Mouse (Mus musculus): Measurements from ENCODE around the gene Kcnq5. TPM values are rescaled to one million over a fixed set of nuclear protein-coding genes. Genes with fewer than 3 reads are reported as not detected.

The Kcnq5 gene
- polyA plus RNA-seq (2014; fragmentation: Nextera tagmentation; extraction: Ambion mirVana): 0.30 and 0.66 TPM in 2 replicates

DNA sequence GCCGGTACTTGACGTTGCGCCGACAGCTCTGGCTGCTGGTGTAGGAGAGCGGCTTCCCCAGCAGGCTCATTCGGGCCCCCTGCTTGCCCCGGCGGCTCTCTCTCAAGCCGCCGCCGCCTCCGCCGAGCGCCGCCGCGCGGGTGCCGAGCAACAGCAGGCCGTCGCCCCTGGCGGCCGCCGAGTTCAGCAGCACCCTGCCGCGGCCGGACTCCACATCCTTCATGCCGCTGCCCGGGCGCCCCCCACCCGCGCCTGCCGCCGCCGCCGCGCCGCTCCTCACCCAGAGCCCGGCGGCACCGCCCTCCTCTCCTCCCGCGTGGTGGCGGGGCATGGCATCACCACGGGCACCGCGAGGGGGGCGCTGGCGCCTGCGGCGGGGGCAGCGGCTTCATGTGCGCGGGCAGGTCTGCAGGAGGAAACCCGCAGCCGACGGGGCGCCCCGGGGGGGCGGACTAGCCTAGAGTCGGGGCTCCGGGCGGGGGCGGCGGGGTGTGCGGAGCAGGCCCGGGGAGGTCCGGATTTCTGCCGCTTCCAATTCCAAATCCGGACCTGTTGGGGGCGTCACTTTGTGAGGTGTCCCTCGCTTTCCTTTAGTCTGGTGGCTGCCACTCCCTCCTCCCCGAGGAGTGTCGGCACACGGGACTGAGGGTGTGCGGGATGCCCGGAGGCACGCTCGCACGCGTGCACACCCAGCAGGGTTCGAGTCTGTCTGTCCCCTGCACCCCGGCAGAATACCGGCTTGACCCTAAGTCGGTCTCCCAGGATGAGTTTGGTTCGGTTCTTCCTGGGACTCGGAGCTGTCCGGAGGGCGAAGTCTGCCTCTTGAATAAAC lies at the start of gene Kcnq5:
Gene Kcnq5 (minus strand): TSS at position 692 of the 832 bp plus-strand sequence.
- peak; percentile 87 for ATAC-seq (ENCODE audit: low FRiP score)
- no peaks in the 10 kb centered on the region for H3K36me3 ChIP-seq (ENCODE audit: control insufficient read depth, insufficient read depth, low read length)

GRCm38 (mm10) chr1:21979755-21980154 lies 18.0 kb upstream of the Kcnq5 start:
- H3K27me3 ChIP-seq (ENCODE audit: control insufficient read depth, insufficient read depth, low read length): no peaks in the 10 kb centered on the region
- H3K4me2 ChIP-seq: no peak overlapping the region
- H3K9ac ChIP-seq (ENCODE audit: low read length): no peak overlapping the region
- H3K9me3 ChIP-seq (ENCODE audit: control insufficient read depth, low read length): no peaks in the 10 kb centered on the region
- DNase-seq (ENCODE audit: low spot score, missing footprints) (no peak), ATAC-seq (ENCODE audit: low FRiP score) (no peak)
- no peaks in the 10 kb centered on the region for H3K36me3 ChIP-seq (ENCODE audit: control insufficient read depth, insufficient read depth, low read length)
- no peak overlapping the region for H3K27ac ChIP-seq (ENCODE audit: low read depth, low read length)
- H3K4me1 ChIP-seq (ENCODE audit: control insufficient read depth, insufficient read depth, low read length): no peaks in the 10 kb centered on the region
- H3K4me3 ChIP-seq (ENCODE audit: low read depth, low read length): no peak overlapping the region

More for the DNA sequence above, at the start of gene Kcnq5:
- H3K4me3 ChIP-seq (ENCODE audit: low read depth, low read length): peak within 1 kb of the TSS; percentile 63
- peak within 1 kb of the TSS; percentile 66 for H3K9ac ChIP-seq (ENCODE audit: low read length)
- DNase-seq (ENCODE audit: low spot score, missing footprints): peak; percentile 94
- peaks cover 14% of the 10 kb centered on the region; the same call in 1 of the 2 replicates for H3K27me3 ChIP-seq (ENCODE audit: control insufficient read depth, insufficient read depth, low read length)
- H3K27ac ChIP-seq (ENCODE audit: low read depth, low read length): no peak within 1 kb of the TSS
- no peaks in the 10 kb centered on the region for H3K9me3 ChIP-seq (ENCODE audit: control insufficient read depth, low read length)
- under 1% methylated on average over 73 of the region's 89 CpGs for WGBS
- 0 out of 2 replicates have a peak, but pooled peaks cover 2% of the 10 kb centered on the region for H3K4me1 ChIP-seq (ENCODE audit: control insufficient read depth, insufficient read depth, low read length)
- H3K4me2 ChIP-seq: peak within 1 kb of the TSS; percentile 96

DNA sequence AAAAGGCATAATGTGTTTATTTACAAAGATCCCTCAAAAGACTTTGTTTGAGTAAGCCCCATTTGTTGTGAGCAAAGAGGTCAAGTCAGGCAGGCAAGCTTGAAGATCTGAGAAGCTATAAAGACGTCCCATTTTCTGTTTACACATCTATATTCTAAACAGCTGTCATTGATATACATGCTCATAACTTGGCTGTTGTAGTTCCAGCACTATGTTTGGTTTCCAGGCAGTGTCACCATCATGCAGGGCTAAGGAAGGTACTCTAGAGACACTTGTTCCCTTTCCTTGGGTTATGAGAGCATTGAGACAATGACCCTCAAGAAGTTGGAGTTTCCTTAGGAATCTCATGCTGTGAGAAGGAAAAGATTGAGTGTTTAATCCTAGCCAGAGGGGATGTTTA lies 17.6 kb upstream of the Kcnq5 start:
- Histone ChIP-seq H3K9me3 (ENCODE audit: control insufficient read depth, low read length) (no peaks in the 10 kb centered on the region), H3K4me1 (ENCODE audit: control insufficient read depth, insufficient read depth, low read length) (no peaks in the 10 kb centered on the region), H3K4me3 (ENCODE audit: low read depth, low read length) (no peak overlapping the region), H3K4me2 (no peak overlapping the region), H3K9ac (ENCODE audit: low read length) (no peak overlapping the region), H3K36me3 (ENCODE audit: control insufficient read depth, insufficient read depth, low read length) (no peaks in the 10 kb centered on the region), H3K27ac (ENCODE audit: low read depth, low read length) (no peak overlapping the region), H3K27me3 (ENCODE audit: control insufficient read depth, insufficient read depth, low read length) (no peaks in the 10 kb centered on the region)
- DNase-seq (ENCODE audit: low spot score, missing footprints) (no peak), ATAC-seq (ENCODE audit: low FRiP score) (no peak)
- WGBS: 71% methylated on average over 1 of the region's 1 CpGs

GRCm38 (mm10) chr1:21974040-21974439 lies 12.3 kb upstream of the Kcnq5 start:
- ATAC-seq (ENCODE audit: low FRiP score): no peak
- Histone ChIP-seq H3K9me3 (ENCODE audit: control insufficient read depth, low read length) (no peaks in the 10 kb centered on the region), H3K9ac (ENCODE audit: low read length) (no peak overlapping the region), H3K36me3 (ENCODE audit: control insufficient read depth, insufficient read depth, low read length) (no peaks in the 10 kb centered on the region), H3K27ac (ENCODE audit: low read depth, low read length) (no peak overlapping the region), H3K4me1 (ENCODE audit: control insufficient read depth, insufficient read depth, low read length) (no peaks in the 10 kb centered on the region), H3K4me3 (ENCODE audit: low read depth, low read length) (no peak overlapping the region), H3K4me2 (no peak overlapping the region), H3K27me3 (ENCODE audit: control insufficient read depth, insufficient read depth, low read length) (no peaks in the 10 kb centered on the region)
- no peak for DNase-seq (ENCODE audit: low spot score, missing footprints)
- 89% methylated on average over 3 of the region's 3 CpGs for WGBS

DNA sequence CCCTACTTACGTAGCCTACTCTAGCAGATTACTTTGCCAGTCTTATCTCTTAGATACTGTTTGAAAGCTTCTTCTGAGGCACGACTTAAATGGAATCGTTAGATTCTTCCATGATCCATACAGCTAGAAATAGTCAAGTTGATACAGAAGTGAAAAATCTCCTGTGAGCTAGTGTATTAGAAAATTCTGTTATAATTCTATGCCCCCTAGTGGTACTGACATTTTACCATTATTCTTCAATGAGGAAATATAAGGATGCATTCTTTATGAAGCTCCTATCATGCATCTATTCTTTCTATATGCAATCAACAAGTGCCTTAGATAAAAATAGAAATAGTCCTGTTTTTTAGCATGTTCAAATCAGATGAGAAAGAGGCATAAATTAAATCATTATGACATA lies 5.4 kb upstream of the Kcnq5 start:
- Histone ChIP-seq H3K27me3 (ENCODE audit: control insufficient read depth, insufficient read depth, low read length) (peaks cover 8% of the 10 kb centered on the region; the same call in 1 of the 2 replicates), H3K9me3 (ENCODE audit: control insufficient read depth, low read length) (no peaks in the 10 kb centered on the region), H3K4me1 (ENCODE audit: control insufficient read depth, insufficient read depth, low read length) (no peaks in the 10 kb centered on the region), H3K9ac (ENCODE audit: low read length) (no peak overlapping the region), H3K36me3 (ENCODE audit: control insufficient read depth, insufficient read depth, low read length) (no peaks in the 10 kb centered on the region), H3K4me3 (ENCODE audit: low read depth, low read length) (no peak overlapping the region), H3K4me2 (no peak overlapping the region), H3K27ac (ENCODE audit: low read depth, low read length) (no peak overlapping the region)
- no peak for DNase-seq (ENCODE audit: low spot score, missing footprints)
- WGBS: 89% methylated on average over 3 of the region's 3 CpGs
- ATAC-seq (ENCODE audit: low FRiP score): no peak

GRCm38 (mm10) chr1:21962896-21963864 lies 1.4 kb upstream of the Kcnq5 start:
- peaks cover 14% of the 10 kb centered on the region; the same call in 1 of the 2 replicates for H3K27me3 ChIP-seq (ENCODE audit: control insufficient read depth, insufficient read depth, low read length)
- H3K9ac ChIP-seq (ENCODE audit: low read length): no peak overlapping the region
- 0 out of 2 replicates have a peak, but pooled peaks cover 2% of the 10 kb centered on the region for H3K4me1 ChIP-seq (ENCODE audit: control insufficient read depth, insufficient read depth, low read length)
- no peaks in the 10 kb centered on the region for H3K36me3 ChIP-seq (ENCODE audit: control insufficient read depth, insufficient read depth, low read length)
- ATAC-seq (ENCODE audit: low FRiP score): no peak
- H3K4me3 ChIP-seq (ENCODE audit: low read depth, low read length): no peak overlapping the region
- no peak overlapping the region for H3K27ac ChIP-seq (ENCODE audit: low read depth, low read length)
- H3K9me3 ChIP-seq (ENCODE audit: control insufficient read depth, low read length): no peaks in the 10 kb centered on the region
- H3K4me2 ChIP-seq: no peak overlapping the region
- 59% methylated on average over 16 of the region's 16 CpGs for WGBS
- DNase-seq (ENCODE audit: low spot score, missing footprints): no peak

DNA sequence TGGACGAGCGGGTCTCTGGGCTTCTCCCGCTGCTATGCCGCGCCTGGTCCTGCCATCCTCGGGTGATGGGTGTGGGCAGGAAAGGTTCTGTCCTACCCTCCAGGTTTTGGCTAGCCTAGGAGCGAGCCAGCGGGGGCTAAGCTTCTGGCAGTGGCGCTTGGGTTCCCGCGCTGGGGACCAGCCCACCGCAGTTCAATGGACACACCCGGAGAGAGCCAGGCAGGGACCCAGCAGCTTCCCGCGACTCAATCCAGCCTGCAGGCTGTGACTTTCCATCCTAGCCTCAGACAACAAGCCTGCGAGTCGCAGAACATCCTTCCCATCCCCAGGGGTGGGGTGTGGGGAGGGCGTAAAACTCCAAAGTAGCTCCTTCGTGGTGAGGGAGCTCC lies 335 bp upstream of the Kcnq5 start:
- Histone ChIP-seq H3K9me3 (ENCODE audit: control insufficient read depth, low read length) (no peaks in the 10 kb centered on the region), H3K9ac (ENCODE audit: low read length) (peak overlapping the region; percentile 66), H3K4me1 (ENCODE audit: control insufficient read depth, insufficient read depth, low read length) (0 out of 2 replicates have a peak, but pooled peaks cover 2% of the 10 kb centered on the region), H3K4me2 (peak overlapping the region; percentile 96), H3K36me3 (ENCODE audit: control insufficient read depth, insufficient read depth, low read length) (no peaks in the 10 kb centered on the region), H3K27ac (ENCODE audit: low read depth, low read length) (no peak overlapping the region), H3K27me3 (ENCODE audit: control insufficient read depth, insufficient read depth, low read length) (peaks cover 14% of the 10 kb centered on the region; the same call in 1 of the 2 replicates), H3K4me3 (ENCODE audit: low read depth, low read length) (peak overlapping the region; percentile 63)
- WGBS: 0% methylated on average over 19 of the region's 19 CpGs
- DNase-seq (ENCODE audit: low spot score, missing footprints) (peak; percentile 94), ATAC-seq (ENCODE audit: low FRiP score) (peak; percentile 31)

GRCm38 (mm10) chr1:21960421-21961250 lies 1.1 kb downstream of the Kcnq5 start:
- Histone ChIP-seq H3K36me3 (ENCODE audit: control insufficient read depth, insufficient read depth, low read length) (no peaks in the 10 kb centered on the region), H3K4me3 (ENCODE audit: low read depth, low read length) (peak overlapping the region; percentile 63), H3K4me2 (peak overlapping the region; percentile 96), H3K9me3 (ENCODE audit: control insufficient read depth, low read length) (no peaks in the 10 kb centered on the region), H3K27ac (ENCODE audit: low read depth, low read length) (no peak overlapping the region), H3K9ac (ENCODE audit: low read length) (peak overlapping the region; percentile 66), H3K27me3 (ENCODE audit: control insufficient read depth, insufficient read depth, low read length) (peaks cover 14% of the 10 kb centered on the region; the same call in 1 of the 2 replicates), H3K4me1 (ENCODE audit: control insufficient read depth, insufficient read depth, low read length) (0 out of 2 replicates have a peak, but pooled peaks cover 2% of the 10 kb centered on the region)
- DNase-seq (ENCODE audit: low spot score, missing footprints) (peak; percentile 94), ATAC-seq (ENCODE audit: low FRiP score) (peak; percentile 76)
- WGBS: under 1% methylated on average over 48 of the region's 48 CpGs

Data from midbrain, embryonic 11.5 days (tissue).